Mouse (Mus musculus) spleen, postnatal 4 days (tissue): ENCODE data around the gene Med1.
A peak's percentile ranks its signal among the peaks of the same experiment; 100 is the strongest.
"Not testable (repeated sequence)": the region's sequence is repeated elsewhere in the genome, so short reads cannot be mapped to it uniquely, and the experiment has no call there.

ENCODE experiments used
- DNase-seq, 2 experiments: peaks; one replicate each; pipeline ENCODE4 v3.0.0; 2022; ENCODE audit warnings: low spot score in 2 of 2

Gene Med1

DNA sequence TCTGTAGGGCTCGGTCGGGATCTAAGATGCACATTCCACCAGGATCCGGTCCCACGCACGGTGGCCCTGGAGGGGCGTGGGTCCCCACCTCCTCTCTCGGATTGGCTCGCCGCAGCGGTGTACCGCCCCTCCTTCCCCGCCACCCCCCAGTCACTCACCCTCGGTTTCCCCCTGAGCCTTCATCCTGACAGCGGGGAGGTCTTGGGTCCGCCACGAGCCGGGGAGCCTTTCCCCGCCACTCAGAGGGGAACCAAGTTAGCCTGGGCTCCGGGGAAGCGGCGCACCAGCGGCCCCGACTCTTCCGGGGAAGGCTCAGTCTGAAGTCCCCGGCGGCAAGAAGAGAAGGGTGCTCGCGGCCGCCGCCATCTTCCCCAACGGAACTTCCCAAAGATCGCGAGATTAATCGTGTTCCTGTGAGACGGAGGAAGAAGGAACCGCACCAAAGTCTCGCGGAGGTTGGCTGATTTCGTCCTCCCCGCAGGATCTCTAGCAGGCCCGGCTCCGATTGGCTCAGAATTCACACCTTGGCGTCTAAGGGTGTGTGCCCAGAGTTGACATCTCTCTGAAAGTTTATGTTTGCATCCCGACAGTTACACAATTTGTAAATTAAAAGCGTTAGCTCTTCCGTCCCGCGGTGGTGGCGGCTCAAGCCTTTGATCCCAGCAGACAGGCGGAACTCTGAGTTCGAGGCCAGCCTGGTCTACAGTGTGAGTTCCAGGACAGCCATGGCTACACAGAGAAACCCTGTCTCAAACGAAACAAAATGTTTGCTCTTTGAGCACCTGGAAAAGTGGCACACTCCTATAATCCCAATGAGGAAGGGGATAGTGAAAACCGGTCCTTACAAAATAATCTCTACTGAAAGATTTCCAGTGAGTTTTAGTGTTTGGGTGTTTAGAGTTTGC, at the start of gene Med1:
Gene Med1 (minus strand): TSS at position 393 of the 905 bp plus-strand sequence.
- DNase-seq = peak; percentile 90 to 94

- DNase-seq = no peak
Measured at GRCm38 (mm10) chr11:98238995-98239394, 45.9 kb upstream of the Med1 start.

GRCm38 (mm10) chr11:98238416-98238815, 45.3 kb upstream of the Med1 start:
- DNase-seq = no peak

DNA sequence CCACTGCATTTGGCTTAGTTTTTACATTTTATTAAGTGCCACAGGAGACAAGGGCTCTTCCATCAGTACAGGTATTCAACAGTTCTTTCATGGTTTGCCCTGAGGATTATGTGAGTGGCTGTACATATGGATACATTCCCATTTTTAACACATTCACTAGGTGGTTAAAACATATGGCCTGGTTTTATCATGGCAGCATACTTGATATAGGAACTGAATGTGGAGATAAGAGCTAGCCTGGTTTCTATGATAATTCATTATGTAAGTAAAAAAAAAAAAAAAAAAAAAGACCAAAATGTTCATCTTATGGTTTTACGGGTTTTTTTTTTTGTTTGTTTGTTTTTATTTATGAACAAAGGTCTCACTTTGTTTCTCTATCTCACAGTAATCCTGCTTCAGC, 33.3 kb upstream of the Med1 start:
- no peak for DNase-seq

- peak in 1 of 2 experiments; percentile 25 for DNase-seq
Measured at GRCm38 (mm10) chr11:98213311-98213710, 20.2 kb upstream of the Med1 start.

- DNase-seq = not testable (repeated sequence)
Measured at GRCm38 (mm10) chr11:98209661-98210060, 16.6 kb upstream of the Med1 start.

DNA sequence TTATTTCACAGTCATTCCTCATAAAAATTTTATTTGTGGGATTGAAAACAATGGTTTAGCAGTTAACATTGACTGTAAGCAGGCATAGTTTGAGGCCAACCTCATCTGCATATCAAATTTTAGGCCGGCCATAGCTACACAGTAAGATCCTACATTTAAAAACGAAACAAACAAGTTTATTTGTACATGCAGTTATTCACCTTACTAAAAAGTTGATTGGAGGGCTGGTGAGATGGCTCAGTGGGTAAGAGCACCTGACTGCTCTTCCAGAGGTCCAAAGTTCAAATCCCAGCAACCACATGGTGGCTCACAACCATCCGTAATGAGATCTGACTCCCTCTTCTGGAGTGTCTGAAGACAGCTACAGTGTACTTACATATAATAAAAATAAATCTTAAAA, 13.2 kb upstream of the Med1 start:
- DNase-seq = peak in 1 of 2 experiments; percentile 35

- DNase-seq = no peak
Measured at GRCm38 (mm10) chr11:98205463-98205862, 12.4 kb upstream of the Med1 start.

GRCm38 (mm10) chr11:98203931-98204421, 10.9 kb upstream of the Med1 start:
- peak; percentile 42 to 77 for DNase-seq

- DNase-seq = peak; percentile 46 to 78
Measured at GRCm38 (mm10) chr11:98203351-98203911, 10.3 kb upstream of the Med1 start.

DNA sequence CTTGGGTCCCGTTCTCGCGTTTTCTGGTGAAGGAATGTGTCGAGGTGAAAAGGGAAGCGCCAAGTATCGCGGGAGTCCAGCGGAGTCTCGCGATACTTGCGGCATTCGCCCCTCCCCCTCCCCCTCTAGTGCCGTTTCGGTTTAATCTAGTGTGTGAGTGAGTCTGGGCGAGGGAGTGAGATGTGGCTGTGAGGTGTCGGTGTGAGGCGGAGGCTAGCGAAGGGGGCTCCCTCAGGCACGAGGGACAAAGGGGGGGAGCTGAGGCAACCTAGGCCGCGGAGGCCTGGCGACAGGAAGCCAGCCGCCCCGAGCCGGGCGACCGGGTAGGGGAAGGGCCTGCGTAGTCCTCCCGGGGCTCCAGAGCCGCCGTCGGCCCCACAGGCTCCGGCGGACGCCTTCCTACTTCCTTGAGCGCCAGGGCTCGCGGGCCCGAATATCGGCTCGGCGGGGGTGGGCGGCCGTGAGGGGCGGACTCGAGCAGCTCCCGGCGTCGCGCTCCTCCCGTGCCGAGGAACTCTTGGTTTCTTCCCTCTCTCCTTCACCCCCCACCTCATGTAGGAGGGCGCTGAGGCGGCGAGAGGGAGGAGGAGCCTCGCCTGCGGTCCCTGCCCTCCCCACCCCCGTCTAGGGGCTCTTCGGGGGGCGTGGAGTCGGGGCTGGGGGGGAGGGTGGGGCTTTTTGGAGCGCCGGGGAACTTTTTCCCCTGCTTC, 9.7 kb upstream of the Med1 start, which contains the start of gene Cdk12:
Gene Cdk12 (plus strand): TSS at position 419 of the 710 bp plus-strand sequence.
- peak; percentile 96 to 98 for DNase-seq

DNA sequence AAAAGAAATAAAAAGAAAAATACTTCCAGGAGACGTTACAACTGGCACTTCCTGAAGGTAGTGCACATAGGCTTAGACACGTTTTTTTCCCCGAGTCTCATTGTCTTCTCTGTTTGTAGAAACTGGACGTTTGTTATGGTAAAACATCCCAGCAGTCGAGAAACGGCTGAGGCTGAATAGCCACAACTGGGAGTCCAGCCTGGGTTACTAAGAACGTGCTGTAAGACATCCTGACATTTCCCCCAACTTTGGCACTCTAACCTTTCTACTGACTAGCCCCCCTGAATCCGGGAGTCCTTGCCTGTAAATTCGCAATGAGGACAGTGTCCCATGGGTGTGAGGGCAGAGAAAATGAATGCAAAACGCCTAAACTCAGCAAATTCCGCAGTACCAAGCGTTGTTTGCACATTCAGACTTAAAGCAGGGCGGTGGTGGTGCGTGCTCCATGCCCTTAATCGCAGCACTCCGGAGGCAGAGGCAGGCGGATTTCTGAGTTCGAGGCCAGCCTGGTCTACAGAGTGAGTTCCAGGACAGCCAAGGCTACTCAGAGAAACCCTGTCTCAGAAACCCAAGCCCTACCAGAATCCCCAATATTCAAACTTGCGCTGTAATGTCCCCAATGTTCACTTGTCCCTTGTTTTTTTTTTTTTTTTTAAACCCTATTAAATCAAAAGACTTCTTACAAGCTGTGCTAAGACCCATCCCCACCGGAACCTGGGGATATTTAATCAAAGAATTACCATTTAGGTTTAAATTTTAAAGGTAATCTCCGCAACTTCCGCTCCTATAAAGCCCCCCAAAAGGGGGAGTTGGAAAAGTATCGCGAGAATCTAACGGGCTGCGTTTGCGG, 8.9 kb upstream of the Med1 start:
- peak; percentile 43 to 75 for DNase-seq

DNA sequence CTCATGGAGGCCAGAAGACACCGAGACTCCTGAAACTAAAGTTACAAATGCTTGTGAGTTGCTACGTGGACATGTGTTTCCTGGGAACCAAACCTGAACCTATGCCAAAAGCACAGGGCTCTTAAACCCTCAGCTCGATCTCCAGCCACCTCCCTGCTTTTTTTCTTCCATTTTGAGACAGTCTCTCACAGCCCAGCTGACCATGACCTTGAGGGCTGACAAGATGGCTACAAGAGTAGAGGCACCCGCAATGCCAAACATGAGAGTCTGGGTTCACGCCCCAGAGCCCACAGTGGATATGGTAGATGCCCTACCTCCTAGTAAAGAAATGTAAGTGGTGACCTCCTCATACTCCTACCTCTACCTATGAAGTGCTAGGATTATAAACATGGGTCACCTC, 2.3 kb downstream of the Med1 start:
- DNase-seq = no peak

- no peak for DNase-seq
Measured at GRCm38 (mm10) chr11:98187640-98188395, 5.3 kb downstream of the Med1 start.

GRCm38 (mm10) chr11:98182149-98182548, 10.9 kb downstream of the Med1 start:
- not testable (repeated sequence) for DNase-seq

GRCm38 (mm10) chr11:98168400-98168799, 24.7 kb downstream of the Med1 start:
- DNase-seq = no peak

GRCm38 (mm10) chr11:98155094-98155493, 38.0 kb downstream of the Med1 start:
- no peak for DNase-seq

DNA sequence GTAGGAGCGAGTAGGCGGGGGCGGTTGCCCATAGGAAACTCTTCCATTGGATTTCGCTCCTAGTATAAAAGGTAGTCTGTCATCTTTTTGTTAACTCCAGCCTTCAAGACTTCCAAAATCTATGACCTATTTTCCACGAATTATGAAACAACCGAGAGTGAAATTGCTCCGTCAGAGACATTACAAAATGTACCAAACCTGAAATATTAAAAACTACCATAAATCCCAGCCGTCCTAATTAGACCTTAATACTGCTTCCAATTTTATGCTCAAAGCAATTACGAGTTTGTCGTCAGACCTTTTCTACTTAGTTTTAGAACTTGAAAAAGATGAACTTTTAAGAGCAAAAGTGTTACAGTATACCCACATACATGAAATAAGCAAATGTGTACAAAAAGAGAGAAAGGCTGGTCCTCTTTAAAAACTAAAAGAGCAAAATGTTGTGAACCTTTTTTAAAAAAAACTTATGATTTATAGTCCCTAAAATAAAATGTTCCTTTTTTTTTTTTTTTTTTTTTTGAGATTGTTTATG, 42.4 kb downstream of the Med1 start:
- DNase-seq = no peak

- DNase-seq = peak; percentile 89 to 94
Measured at GRCm38 (mm10) chr11:98149786-98150624, 43.1 kb downstream of the Med1 start, which contains the start of gene Fbxl20. Gene Fbxl20 (minus strand): TSS chr11:98150403.
